Mouse (Mus musculus): ENCODE measurements around the gene Chml. TPM values are rescaled to one million over a fixed set of nuclear protein-coding genes. Genes with fewer than 3 reads are reported as not detected.

The Chml gene
- polyA plus RNA-seq, 1 experiment from 2014 or later = 4.3 TPM

DNA sequence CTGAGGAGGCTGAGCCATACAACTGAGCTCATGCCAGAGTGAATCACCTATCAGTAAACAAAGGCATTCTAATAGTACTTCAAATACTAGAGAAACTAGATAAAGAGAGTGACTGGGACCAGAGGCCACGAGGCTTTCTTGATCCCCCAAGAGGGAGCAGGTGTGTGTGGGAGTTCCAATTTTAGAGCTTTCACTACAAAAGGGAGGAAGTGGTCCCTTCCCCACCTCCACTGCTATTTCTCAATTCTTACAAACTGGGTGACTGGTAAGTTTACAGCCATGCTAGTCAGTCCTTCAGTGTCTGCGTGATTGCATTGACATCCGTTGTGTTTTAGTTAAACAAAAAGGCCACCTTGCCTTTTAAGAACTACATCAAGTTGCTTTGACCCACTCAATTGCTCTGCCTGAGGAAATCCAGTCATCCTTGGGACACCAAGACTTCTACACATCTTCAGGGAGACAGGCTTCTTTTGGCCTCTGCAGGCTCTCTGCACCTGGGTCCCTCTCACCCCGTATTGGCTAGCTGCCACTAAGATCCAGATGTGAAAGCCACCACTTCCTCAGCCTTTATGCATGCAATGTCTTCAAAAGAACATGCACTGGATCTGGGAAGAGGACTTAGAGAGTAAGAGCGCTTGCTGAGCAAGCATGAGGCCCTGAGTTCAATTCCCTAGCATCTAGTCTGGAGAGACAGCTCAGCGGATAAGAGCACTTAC is 52.1 kb downstream of the Chml start:
- Histone ChIP-seq H3K4me3 (no peak overlapping the region), H3K4me1 (replicated peaks) (no peaks in the 10 kb centered on the region), H3K9me3 (no peaks in the 10 kb centered on the region), H3K27me3 (ENCODE audit: insufficient read depth, poor library complexity, severe bottlenecking) (no peaks in the 10 kb centered on the region), H3K36me3 (no peaks in the 10 kb centered on the region), H3K27ac (no peak overlapping the region)
- DNase-seq (ENCODE audit: low spot score) = no peak
- 87% methylated on average over 6 of the region's 6 CpGs for WGBS

DNA sequence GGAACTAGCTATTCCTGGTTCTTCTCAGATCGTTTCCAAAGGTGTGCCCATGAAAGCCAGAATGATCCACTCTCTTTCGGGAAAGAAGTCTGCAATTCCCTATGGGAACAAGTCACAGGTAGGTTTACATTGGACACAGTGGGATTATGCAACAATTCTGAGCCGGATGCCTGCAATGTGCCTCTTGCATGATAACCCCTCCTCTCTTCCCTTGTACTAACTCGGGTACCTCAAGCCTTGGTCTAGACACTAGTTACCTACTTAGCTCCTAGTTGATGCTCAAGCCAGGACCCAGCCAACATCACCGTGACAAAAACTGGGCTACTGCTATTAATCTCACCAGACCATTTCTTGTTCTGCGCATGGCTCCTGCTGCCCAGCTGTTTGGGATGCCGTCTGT is 53.6 kb downstream of the Chml start:
- WGBS = 91% methylated on average over 7 of the region's 7 CpGs
- no peak for DNase-seq (ENCODE audit: low spot score)
- Histone ChIP-seq H3K4me3 (no peak overlapping the region), H3K4me1 (replicated peaks) (no peaks in the 10 kb centered on the region), H3K9me3 (no peaks in the 10 kb centered on the region), H3K36me3 (no peaks in the 10 kb centered on the region), H3K27ac (no peak overlapping the region), H3K27me3 (ENCODE audit: insufficient read depth, poor library complexity, severe bottlenecking) (no peaks in the 10 kb centered on the region)

DNA sequence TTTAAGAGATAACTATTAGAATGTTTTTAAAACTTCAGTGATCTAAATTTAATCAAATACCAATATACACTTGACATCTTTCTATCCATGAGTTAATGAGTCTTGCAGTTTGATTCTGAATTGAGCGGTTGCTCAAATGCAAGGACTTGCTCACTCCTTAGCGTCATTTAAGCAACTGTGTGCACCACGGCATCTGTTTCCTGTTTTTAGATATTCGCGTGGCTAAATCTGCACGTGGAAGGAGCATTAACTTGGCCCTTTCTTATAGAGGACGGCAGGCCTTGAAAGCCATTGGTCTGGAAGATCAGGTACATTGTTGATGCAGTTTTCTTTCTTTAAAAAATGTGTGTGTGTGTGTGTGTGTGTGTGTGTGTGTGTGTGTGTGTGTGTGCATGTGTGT is 55.0 kb downstream of the Chml start:
- Histone ChIP-seq H3K9me3 (no peaks in the 10 kb centered on the region), H3K4me3 (no peak overlapping the region), H3K36me3 (no peaks in the 10 kb centered on the region), H3K27ac (no peak overlapping the region), H3K4me1 (replicated peaks) (no peaks in the 10 kb centered on the region), H3K27me3 (ENCODE audit: insufficient read depth, poor library complexity, severe bottlenecking) (no peaks in the 10 kb centered on the region)
- WGBS = 86% methylated on average over 7 of the region's 7 CpGs
- DNase-seq (ENCODE audit: low spot score) = no peak

DNA sequence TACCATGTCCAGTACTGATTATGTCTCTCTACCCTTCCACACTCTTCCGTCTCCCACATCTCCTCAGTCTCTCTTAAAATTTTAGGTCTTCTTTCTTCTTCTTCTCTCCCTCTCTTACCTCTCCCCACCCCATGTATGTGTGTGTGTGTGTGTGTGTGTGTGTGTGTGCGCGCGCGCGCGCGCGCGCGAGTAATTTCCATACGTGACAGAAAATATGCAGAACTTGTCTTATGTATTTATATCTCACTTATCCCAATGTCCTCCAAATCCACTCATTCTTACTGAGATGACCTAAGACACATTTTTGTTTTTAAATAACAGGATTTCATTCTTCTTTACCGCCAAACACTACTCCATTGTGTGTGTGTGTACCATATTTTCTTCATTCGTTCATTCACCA is 60.2 kb downstream of the Chml start:
- Histone ChIP-seq H3K36me3 (no peaks in the 10 kb centered on the region), H3K27ac (no peak overlapping the region), H3K9me3 (no peaks in the 10 kb centered on the region), H3K27me3 (ENCODE audit: insufficient read depth, poor library complexity, severe bottlenecking) (no peaks in the 10 kb centered on the region), H3K4me3 (no peak overlapping the region), H3K4me1 (replicated peaks) (no peaks in the 10 kb centered on the region)
- WGBS = 98% methylated on average over 14 of the region's 14 CpGs
- no peak for DNase-seq (ENCODE audit: low spot score)

Other genes starting within 250 kb of the Chml start
- gene Rgs7, start 200.4 kb downstream of the Chml start, polyA plus RNA-seq (2016; fragmentation: Nextera tagmentation; extraction: Ambion mirVana) = 1.7 and 3.9 TPM in 2 replicates
- 0.05 and 0.16 TPM in 2 replicates for gene Kmo, start 72.5 kb downstream of the Chml start, polyA plus RNA-seq (2016; fragmentation: Nextera tagmentation; extraction: Ambion mirVana)
- gene Fh1, start 67.3 kb downstream of the Chml start, polyA plus RNA-seq (2016; fragmentation: Nextera tagmentation; extraction: Ambion mirVana) = 114 and 123 TPM in 2 replicates
- 14.3 and 14.7 TPM in 2 replicates for gene Opn3, start 125 bp downstream of the Chml start, polyA plus RNA-seq (2016; fragmentation: Nextera tagmentation; extraction: Ambion mirVana)
- not detected in 2 replicates for gene Wdr64, start 5.7 kb upstream of the Chml start, polyA plus RNA-seq (2016; fragmentation: Nextera tagmentation; extraction: Ambion mirVana)
- 85.3 and 130 TPM in 2 replicates for gene Exo1, start 187.7 kb upstream of the Chml start, polyA plus RNA-seq (2016; fragmentation: Nextera tagmentation; extraction: Ambion mirVana)
- gene Gm38100, start 227.4 kb upstream of the Chml start, polyA plus RNA-seq (2016; fragmentation: Nextera tagmentation; extraction: Ambion mirVana) = 0.17 and 0.18 TPM in 2 replicates